Mouse (Mus musculus): Measurements from ENCODE around the gene Olfr1022. TPM values are rescaled to one million over a fixed set of nuclear protein-coding genes. Genes with fewer than 3 reads are reported as not detected.

Olfr1022 gene
- not detected in 2 replicates for polyA plus RNA-seq (2012)

- Histone ChIP-seq H3K27me3 (ENCODE audit: control insufficient read depth) (no peaks in the 10 kb centered on the region), H3K4me1 (ENCODE audit: control insufficient read depth) (no peaks in the 10 kb centered on the region), H3K9me3 (ENCODE audit: control insufficient read depth, low read length) (no peaks in the 10 kb centered on the region), H3K36me3 (ENCODE audit: control insufficient read depth) (no peaks in the 10 kb centered on the region), H3K4me3 (replicated peaks) (no peak within 1 kb of the TSS)
- TF ChIP-seq GATA1 (IDR thresholded peaks at IDR 0.05; ENCODE audit: low read length) (no peak), TAL1 (IDR thresholded peaks at IDR 0.05; ENCODE audit: low read length) (no peak)
Measured at GRCm38 (mm10) chr2:85868294-85868693, at the start of gene Olfr1022. TSS of gene Olfr1022 (plus strand) at chr2:85868594.

GRCm38 (mm10) chr2:85845383-85845782 is 23.0 kb upstream of the Olfr1022 start, which contains the start of gene Olfr1019:
TSS of gene Olfr1019 (minus strand) at chr2:85845483.
- Histone ChIP-seq H3K4me3 (replicated peaks) (no peak within 1 kb of the TSS), H3K4me1 (ENCODE audit: control insufficient read depth) (no peaks in the 10 kb centered on the region), H3K27me3 (ENCODE audit: control insufficient read depth) (no peaks in the 10 kb centered on the region), H3K36me3 (ENCODE audit: control insufficient read depth) (no peaks in the 10 kb centered on the region), H3K9me3 (ENCODE audit: control insufficient read depth, low read length) (0 out of 2 replicates have a peak, but pooled peaks cover 2% of the 10 kb centered on the region)
- TF ChIP-seq GATA1 (IDR thresholded peaks at IDR 0.05; ENCODE audit: low read length): no peak
- TF ChIP-seq TAL1 (IDR thresholded peaks at IDR 0.05; ENCODE audit: low read length): no peak

GRCm38 (mm10) chr2:85846730-85847129 is 21.7 kb upstream of the Olfr1022 start, which contains the start of gene Olfr1020:
TSS of gene Olfr1020 (plus strand) at chr2:85847030.
- TF ChIP-seq GATA1 (IDR thresholded peaks at IDR 0.05; ENCODE audit: low read length) (no peak), TAL1 (IDR thresholded peaks at IDR 0.05; ENCODE audit: low read length) (no peak)
- Histone ChIP-seq H3K27me3 (ENCODE audit: control insufficient read depth) (no peaks in the 10 kb centered on the region), H3K36me3 (ENCODE audit: control insufficient read depth) (no peaks in the 10 kb centered on the region), H3K4me3 (replicated peaks) (no peak within 1 kb of the TSS), H3K9me3 (ENCODE audit: control insufficient read depth, low read length) (peaks cover 2% of the 10 kb centered on the region; the same call in 1 of the 2 replicates), H3K4me1 (ENCODE audit: control insufficient read depth) (no peaks in the 10 kb centered on the region)

GRCm38 (mm10) chr2:85885340-85885739 is 16.9 kb downstream of the Olfr1022 start, which contains the start of gene Olfr1023:
TSS of gene Olfr1023 (plus strand) at chr2:85885640.
- Histone ChIP-seq H3K36me3 (ENCODE audit: control insufficient read depth) (no peaks in the 10 kb centered on the region), H3K27me3 (ENCODE audit: control insufficient read depth) (no peaks in the 10 kb centered on the region), H3K9me3 (ENCODE audit: control insufficient read depth, low read length) (no peaks in the 10 kb centered on the region), H3K4me1 (ENCODE audit: control insufficient read depth) (no peaks in the 10 kb centered on the region), H3K4me3 (replicated peaks) (no peak within 1 kb of the TSS)
- no peak for TF ChIP-seq GATA1 (IDR thresholded peaks at IDR 0.05; ENCODE audit: low read length)
- TF ChIP-seq TAL1 (IDR thresholded peaks at IDR 0.05; ENCODE audit: low read length): no peak

GRCm38 (mm10) chr2:85904952-85905351 is 36.6 kb downstream of the Olfr1022 start, which contains the start of gene Olfr1024:
TSS of gene Olfr1024 (minus strand) at chr2:85905052.
- H3K4me3 ChIP-seq (replicated peaks): no peak within 1 kb of the TSS
- no peaks in the 10 kb centered on the region for H3K36me3 ChIP-seq (ENCODE audit: control insufficient read depth)
- no peak for TF ChIP-seq TAL1 (IDR thresholded peaks at IDR 0.05; ENCODE audit: low read length)
- TF ChIP-seq GATA1 (IDR thresholded peaks at IDR 0.05; ENCODE audit: low read length): no peak
- no peaks in the 10 kb centered on the region; the same call in 1 of the 2 replicates for H3K9me3 ChIP-seq (ENCODE audit: control insufficient read depth, low read length)
- no peaks in the 10 kb centered on the region for H3K4me1 ChIP-seq (ENCODE audit: control insufficient read depth)
- no peaks in the 10 kb centered on the region for H3K27me3 ChIP-seq (ENCODE audit: control insufficient read depth)

- no peaks in the 10 kb centered on the region for H3K36me3 ChIP-seq (ENCODE audit: control insufficient read depth)
- H3K27me3 ChIP-seq (ENCODE audit: control insufficient read depth): no peaks in the 10 kb centered on the region
- TF ChIP-seq TAL1 (IDR thresholded peaks at IDR 0.05; ENCODE audit: low read length) (no peak), GATA1 (IDR thresholded peaks at IDR 0.05; ENCODE audit: low read length) (no peak)
- H3K4me1 ChIP-seq (ENCODE audit: control insufficient read depth): no peaks in the 10 kb centered on the region
- H3K9me3 ChIP-seq (ENCODE audit: control insufficient read depth, low read length): no peaks in the 10 kb centered on the region
- no peak overlapping the region for H3K4me3 ChIP-seq (replicated peaks)
Measured at GRCm38 (mm10) chr2:85913197-85913596, 44.8 kb downstream of the Olfr1022 start.

- TF ChIP-seq GATA1 (IDR thresholded peaks at IDR 0.05; ENCODE audit: low read length): no peak
- no peak for TF ChIP-seq TAL1 (IDR thresholded peaks at IDR 0.05; ENCODE audit: low read length)
- Histone ChIP-seq H3K36me3 (ENCODE audit: control insufficient read depth) (no peaks in the 10 kb centered on the region), H3K9me3 (ENCODE audit: control insufficient read depth, low read length) (0 out of 2 replicates have a peak, but pooled peaks cover 2% of the 10 kb centered on the region), H3K4me1 (ENCODE audit: control insufficient read depth) (no peaks in the 10 kb centered on the region), H3K4me3 (replicated peaks) (no peak within 1 kb of the TSS), H3K27me3 (ENCODE audit: control insufficient read depth) (no peaks in the 10 kb centered on the region)
Measured at GRCm38 (mm10) chr2:85914893-85915292, 46.5 kb downstream of the Olfr1022 start, which contains the start of gene Olfr1025-ps1. TSS of gene Olfr1025-ps1 (plus strand) at chr2:85915193.

Other genes starting within 250 kb of the Olfr1022 start
- not detected in 2 replicates for gene Olfr1002, start 217.9 kb upstream of the Olfr1022 start, polyA plus RNA-seq (2012)
- gene Olfr154, start 204.1 kb upstream of the Olfr1022 start, polyA plus RNA-seq (2012): not detected in 2 replicates
- not detected in 2 replicates for gene Olfr1006, start 189.8 kb upstream of the Olfr1022 start, polyA plus RNA-seq (2012)
- not detected in 2 replicates for gene Olfr1008, start 179.2 kb upstream of the Olfr1022 start, polyA plus RNA-seq (2012)
- gene Olfr1009, start 153.2 kb upstream of the Olfr1022 start, polyA plus RNA-seq (2012): not detected in 2 replicates
- gene Olfr1012, start 105.8 kb upstream of the Olfr1022 start, polyA plus RNA-seq (2012): not detected in 2 replicates
- not detected in 2 replicates for gene Olfr1013, start 101.5 kb upstream of the Olfr1022 start, polyA plus RNA-seq (2012)
- gene Olfr1014, start 95.9 kb upstream of the Olfr1022 start, polyA plus RNA-seq (2012): not detected in 2 replicates
- not detected in 2 replicates for gene Olfr1015, start 86.6 kb upstream of the Olfr1022 start, polyA plus RNA-seq (2012)
- gene Olfr1016, start 66.0 kb upstream of the Olfr1022 start, polyA plus RNA-seq (2012): not detected in 2 replicates
- gene Olfr1018, start 50.1 kb upstream of the Olfr1022 start, polyA plus RNA-seq (2012): not detected in 2 replicates
- gene Olfr1019, start 23.1 kb upstream of the Olfr1022 start, polyA plus RNA-seq (2012): 0.01 TPM in 1 of 2 replicates, not detected in the other
- not detected in 2 replicates for gene Olfr1020, start 21.6 kb upstream of the Olfr1022 start, polyA plus RNA-seq (2012)
- not detected in 2 replicates for gene Olfr1023, start 17.0 kb downstream of the Olfr1022 start, polyA plus RNA-seq (2012)
- not detected in 2 replicates for gene Olfr1024, start 36.5 kb downstream of the Olfr1022 start, polyA plus RNA-seq (2012)
- not detected in 2 replicates for gene Olfr1025-ps1, start 46.6 kb downstream of the Olfr1022 start, polyA plus RNA-seq (2012)
- not detected in 2 replicates for gene Olfr1026, start 53.0 kb downstream of the Olfr1022 start, polyA plus RNA-seq (2012)
- gene Olfr1028, start 81.8 kb downstream of the Olfr1022 start, polyA plus RNA-seq (2012): not detected in 2 replicates
- gene Olfr1029, start 105.3 kb downstream of the Olfr1022 start, polyA plus RNA-seq (2012): not detected in 2 replicates
- gene Olfr1030, start 110.7 kb downstream of the Olfr1022 start, polyA plus RNA-seq (2012): 0.01 TPM in 1 of 2 replicates, not detected in the other
- gene Olfr1031, start 121.7 kb downstream of the Olfr1022 start, polyA plus RNA-seq (2012): not detected in 2 replicates
- gene Olfr1032, start 136.9 kb downstream of the Olfr1022 start, polyA plus RNA-seq (2012): not detected in 2 replicates
- gene Olfr1033, start 152.0 kb downstream of the Olfr1022 start, polyA plus RNA-seq (2012): not detected in 2 replicates
- gene Olfr1034, start 177.3 kb downstream of the Olfr1022 start, polyA plus RNA-seq (2012): not detected in 2 replicates
- not detected in 2 replicates for gene Olfr1036, start 205.4 kb downstream of the Olfr1022 start, polyA plus RNA-seq (2012)
- gene Olfr1037, start 218.8 kb downstream of the Olfr1022 start, polyA plus RNA-seq (2012): not detected in 2 replicates